Mouse (Mus musculus): ENCODE measurements around the gene Rab3gap1.
"Not testable (repeated sequence)": the region's sequence is repeated elsewhere in the genome, so short reads cannot be mapped to it uniquely, and the experiment has no call there.

The Rab3gap1 gene

GRCm38 (mm10) chr1:127934322-127934721 is 65.7 kb downstream of the Rab3gap1 start:
- no peak for DNase-seq

GRCm38 (mm10) chr1:127937277-127937676 is 68.7 kb downstream of the Rab3gap1 start:
- no peak for DNase-seq

GRCm38 (mm10) chr1:127942231-127942630 is 73.7 kb downstream of the Rab3gap1 start:
- no peak for DNase-seq

GRCm38 (mm10) chr1:127943516-127943915 is 74.9 kb downstream of the Rab3gap1 start:
- no peak for DNase-seq

GRCm38 (mm10) chr1:127945696-127946575 is 77.4 kb downstream of the Rab3gap1 start:
- no peak for DNase-seq

- no peak for DNase-seq
Observed at GRCm38 (mm10) chr1:127946615-127947249, 78.2 kb downstream of the Rab3gap1 start.

GRCm38 (mm10) chr1:127948748-127949147 is 80.2 kb downstream of the Rab3gap1 start:
- DNase-seq = no peak

GRCm38 (mm10) chr1:127952276-127952675 is 83.7 kb downstream of the Rab3gap1 start:
- DNase-seq = no peak

GRCm38 (mm10) chr1:127954198-127954597 is 85.6 kb downstream of the Rab3gap1 start:
- DNase-seq = not testable (repeated sequence)

GRCm38 (mm10) chr1:127954800-127955199 is 86.2 kb downstream of the Rab3gap1 start:
- no peak for DNase-seq

GRCm38 (mm10) chr1:127956524-127956923 is 88.0 kb downstream of the Rab3gap1 start:
- DNase-seq = no peak

- DNase-seq = no peak
Observed at GRCm38 (mm10) chr1:127958801-127959200, 90.2 kb downstream of the Rab3gap1 start.

GRCm38 (mm10) chr1:127959312-127959718 is 90.7 kb downstream of the Rab3gap1 start:
- no peak for DNase-seq

GRCm38 (mm10) chr1:127961140-127961539 is 92.6 kb downstream of the Rab3gap1 start:
- no peak for DNase-seq

GRCm38 (mm10) chr1:127963326-127963725 is 94.8 kb downstream of the Rab3gap1 start:
- DNase-seq = no peak

GRCm38 (mm10) chr1:127970870-127971269 is 102.3 kb downstream of the Rab3gap1 start:
- no peak for DNase-seq

- DNase-seq = no peak
Observed at GRCm38 (mm10) chr1:127974082-127974481, 105.5 kb downstream of the Rab3gap1 start.

- DNase-seq = no peak
Observed at GRCm38 (mm10) chr1:127975676-127976075, 107.1 kb downstream of the Rab3gap1 start.

GRCm38 (mm10) chr1:127976106-127976505 is 107.5 kb downstream of the Rab3gap1 start:
- DNase-seq = no peak

GRCm38 (mm10) chr1:127978125-127978524 is 109.6 kb downstream of the Rab3gap1 start:
- DNase-seq = no peak

GRCm38 (mm10) chr1:127980911-127981559 is 112.5 kb downstream of the Rab3gap1 start:
- DNase-seq = no peak

GRCm38 (mm10) chr1:127982268-127982667 is 113.7 kb downstream of the Rab3gap1 start:
- DNase-seq = no peak

GRCm38 (mm10) chr1:127983274-127983993 is 114.9 kb downstream of the Rab3gap1 start:
- DNase-seq = no peak
